Mouse (Mus musculus): ENCODE data around the gene Gm43518. TPM values are rescaled to one million over a fixed set of nuclear protein-coding genes. Genes with fewer than 3 reads are reported as not detected.

Gm43518 gene
- polyA plus RNA-seq, 1 experiment, result not detected

- no peak for TF ChIP-seq POLR2A (IDR thresholded peaks at IDR 0.05; ENCODE audit: borderline replicate concordance, low read depth, low read length)
- no peak for TF ChIP-seq CTCF (IDR thresholded peaks at IDR 0.05; ENCODE audit: low read depth, low read length)
- H3K27ac ChIP-seq (ENCODE audit: insufficient read depth, low read depth, low read length), result no peak overlapping the region
Measured at GRCm38 (mm10) chr5:123931131-123931530, 3.9 kb downstream of the Gm43518 start.

GRCm38 (mm10) chr5:123932927-123933326 lies 5.7 kb downstream of the Gm43518 start:
- Histone ChIP-seq H3K27ac (ENCODE audit: insufficient read depth, low read depth, low read length) (no peak overlapping the region), H3K4me3 (ENCODE audit: insufficient read depth, low read length) (no peak overlapping the region), H3K4me1 (ENCODE audit: control insufficient read depth, insufficient read depth, low read length) (no peaks in the 10 kb centered on the region)
- TF ChIP-seq CTCF (IDR thresholded peaks at IDR 0.05; ENCODE audit: low read depth, low read length) (no peak), POLR2A (IDR thresholded peaks at IDR 0.05; ENCODE audit: borderline replicate concordance, low read depth, low read length) (no peak)

More at GRCm38 (mm10) chr5:123931131-123931530, 3.9 kb downstream of the Gm43518 start:
- H3K4me3 ChIP-seq (ENCODE audit: insufficient read depth, low read length), result peak overlapping the region; percentile 82
- H3K4me1 ChIP-seq (ENCODE audit: control insufficient read depth, insufficient read depth, low read length), result no peaks in the 10 kb centered on the region

- peaks cover 4% of the 10 kb centered on the region for H3K4me1 ChIP-seq (ENCODE audit: control insufficient read depth, insufficient read depth, low read length)
- no peak overlapping the region for H3K27ac ChIP-seq (ENCODE audit: insufficient read depth, low read depth, low read length)
- TF ChIP-seq POLR2A (IDR thresholded peaks at IDR 0.05; ENCODE audit: borderline replicate concordance, low read depth, low read length) (no peak), CTCF (IDR thresholded peaks at IDR 0.05; ENCODE audit: low read depth, low read length) (no peak)
- no peak overlapping the region for H3K4me3 ChIP-seq (ENCODE audit: insufficient read depth, low read length)
Measured at GRCm38 (mm10) chr5:123933556-123933955, 6.3 kb downstream of the Gm43518 start.

GRCm38 (mm10) chr5:123933957-123934591 lies 6.9 kb downstream of the Gm43518 start:
- Histone ChIP-seq H3K4me1 (ENCODE audit: control insufficient read depth, insufficient read depth, low read length) (peaks cover 7% of the 10 kb centered on the region), H3K27ac (ENCODE audit: insufficient read depth, low read depth, low read length) (no peak overlapping the region), H3K4me3 (ENCODE audit: insufficient read depth, low read length) (no peak overlapping the region)
- TF ChIP-seq CTCF (IDR thresholded peaks at IDR 0.05; ENCODE audit: low read depth, low read length) (no peak), POLR2A (IDR thresholded peaks at IDR 0.05; ENCODE audit: borderline replicate concordance, low read depth, low read length) (no peak)

GRCm38 (mm10) chr5:123935931-123936330 lies 8.7 kb downstream of the Gm43518 start:
- TF ChIP-seq CTCF (IDR thresholded peaks at IDR 0.05; ENCODE audit: low read depth, low read length) (no peak), POLR2A (IDR thresholded peaks at IDR 0.05; ENCODE audit: borderline replicate concordance, low read depth, low read length) (no peak)
- Histone ChIP-seq H3K27ac (ENCODE audit: insufficient read depth, low read depth, low read length) (no peak overlapping the region), H3K4me1 (ENCODE audit: control insufficient read depth, insufficient read depth, low read length) (peaks cover 7% of the 10 kb centered on the region), H3K4me3 (ENCODE audit: insufficient read depth, low read length) (no peak overlapping the region)

GRCm38 (mm10) chr5:123938479-123938878 lies 11.3 kb downstream of the Gm43518 start:
- Histone ChIP-seq H3K4me1 (ENCODE audit: control insufficient read depth, insufficient read depth, low read length) (peaks cover 7% of the 10 kb centered on the region), H3K4me3 (ENCODE audit: insufficient read depth, low read length) (no peak overlapping the region), H3K27ac (ENCODE audit: insufficient read depth, low read depth, low read length) (no peak overlapping the region)
- no peak for TF ChIP-seq CTCF (IDR thresholded peaks at IDR 0.05; ENCODE audit: low read depth, low read length)
- no peak for TF ChIP-seq POLR2A (IDR thresholded peaks at IDR 0.05; ENCODE audit: borderline replicate concordance, low read depth, low read length)

GRCm38 (mm10) chr5:123946546-123946945 lies 19.3 kb downstream of the Gm43518 start:
- H3K4me3 ChIP-seq (ENCODE audit: insufficient read depth, low read length), result no peak overlapping the region
- H3K27ac ChIP-seq (ENCODE audit: insufficient read depth, low read depth, low read length), result no peak overlapping the region
- TF ChIP-seq POLR2A (IDR thresholded peaks at IDR 0.05; ENCODE audit: borderline replicate concordance, low read depth, low read length) (no peak), CTCF (IDR thresholded peaks at IDR 0.05; ENCODE audit: low read depth, low read length) (no peak)
- H3K4me1 ChIP-seq (ENCODE audit: control insufficient read depth, insufficient read depth, low read length), result no peaks in the 10 kb centered on the region

- Histone ChIP-seq H3K4me3 (ENCODE audit: insufficient read depth, low read length) (no peak overlapping the region), H3K27ac (ENCODE audit: insufficient read depth, low read depth, low read length) (no peak overlapping the region), H3K4me1 (ENCODE audit: control insufficient read depth, insufficient read depth, low read length) (no peaks in the 10 kb centered on the region)
- no peak for TF ChIP-seq POLR2A (IDR thresholded peaks at IDR 0.05; ENCODE audit: borderline replicate concordance, low read depth, low read length)
- TF ChIP-seq CTCF (IDR thresholded peaks at IDR 0.05; ENCODE audit: low read depth, low read length), result no peak
Measured at GRCm38 (mm10) chr5:123947041-123947761, 20.0 kb downstream of the Gm43518 start.

GRCm38 (mm10) chr5:123952365-123953045 lies 25.3 kb downstream of the Gm43518 start:
- Histone ChIP-seq H3K4me1 (ENCODE audit: control insufficient read depth, insufficient read depth, low read length) (no peaks in the 10 kb centered on the region), H3K27ac (ENCODE audit: insufficient read depth, low read depth, low read length) (no peak overlapping the region), H3K4me3 (ENCODE audit: insufficient read depth, low read length) (no peak overlapping the region)
- TF ChIP-seq POLR2A (IDR thresholded peaks at IDR 0.05; ENCODE audit: borderline replicate concordance, low read depth, low read length), result no peak
- no peak for TF ChIP-seq CTCF (IDR thresholded peaks at IDR 0.05; ENCODE audit: low read depth, low read length)

- no peak overlapping the region for H3K27ac ChIP-seq (ENCODE audit: insufficient read depth, low read depth, low read length)
- H3K4me3 ChIP-seq (ENCODE audit: insufficient read depth, low read length), result no peak overlapping the region
- no peak for TF ChIP-seq CTCF (IDR thresholded peaks at IDR 0.05; ENCODE audit: low read depth, low read length)
- TF ChIP-seq POLR2A (IDR thresholded peaks at IDR 0.05; ENCODE audit: borderline replicate concordance, low read depth, low read length), result no peak
- no peaks in the 10 kb centered on the region for H3K4me1 ChIP-seq (ENCODE audit: control insufficient read depth, insufficient read depth, low read length)
Measured at GRCm38 (mm10) chr5:123957213-123957612, 30.0 kb downstream of the Gm43518 start.
